Mouse (Mus musculus): ENCODE measurements around the gene Gm21970.

The Gm21970 gene

DNA sequence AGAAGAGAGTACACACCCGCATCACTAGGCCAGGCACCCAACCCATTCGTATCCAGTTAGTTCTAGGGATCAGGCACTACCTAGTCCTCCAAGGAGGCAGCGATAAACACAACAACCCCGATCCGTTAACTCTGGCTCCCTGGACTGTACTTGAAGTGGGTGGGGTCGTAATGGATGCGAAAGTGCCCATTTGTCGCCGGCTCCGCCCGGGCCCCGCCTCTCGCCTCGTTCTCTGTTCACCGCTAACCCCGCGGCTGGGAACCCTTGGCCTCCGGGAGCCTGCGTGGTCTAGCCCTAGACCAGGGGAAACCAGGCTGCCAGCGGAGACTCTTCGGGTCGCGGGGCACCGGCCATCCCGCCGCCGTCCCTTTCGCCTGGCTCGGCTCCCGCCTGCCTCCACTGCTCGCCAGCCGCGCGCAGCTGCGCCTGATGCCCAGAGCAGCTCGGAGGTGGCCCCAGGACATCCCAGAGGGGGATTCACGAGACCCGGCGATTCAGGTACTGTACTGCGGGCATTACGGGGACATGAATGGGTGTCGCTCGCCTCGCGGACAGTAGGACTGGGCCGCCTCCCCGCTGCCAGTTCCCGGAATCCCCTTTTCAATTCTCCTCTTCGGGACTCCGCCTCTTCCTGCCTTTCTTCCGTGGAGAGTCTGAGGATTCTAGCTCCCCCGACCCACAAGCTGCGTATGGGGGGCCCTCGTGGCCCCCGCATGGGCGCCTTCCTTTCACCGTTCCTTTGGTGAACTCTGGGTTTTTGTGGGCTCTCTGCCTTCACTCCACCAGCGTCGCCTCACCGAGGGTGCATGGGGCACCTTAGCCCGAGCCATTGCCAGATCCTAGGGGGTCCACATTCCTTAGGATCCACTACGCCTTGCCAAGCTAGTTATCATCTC lies 18.7 kb upstream of the Gm21970 start, which contains the start of gene Ifnar2:
TSS of gene Ifnar2 (plus strand) at position 207 of the 896 bp plus-strand sequence.
- DNase-seq (ENCODE audit: low read depth, low spot score), result peak; percentile 86

DNA sequence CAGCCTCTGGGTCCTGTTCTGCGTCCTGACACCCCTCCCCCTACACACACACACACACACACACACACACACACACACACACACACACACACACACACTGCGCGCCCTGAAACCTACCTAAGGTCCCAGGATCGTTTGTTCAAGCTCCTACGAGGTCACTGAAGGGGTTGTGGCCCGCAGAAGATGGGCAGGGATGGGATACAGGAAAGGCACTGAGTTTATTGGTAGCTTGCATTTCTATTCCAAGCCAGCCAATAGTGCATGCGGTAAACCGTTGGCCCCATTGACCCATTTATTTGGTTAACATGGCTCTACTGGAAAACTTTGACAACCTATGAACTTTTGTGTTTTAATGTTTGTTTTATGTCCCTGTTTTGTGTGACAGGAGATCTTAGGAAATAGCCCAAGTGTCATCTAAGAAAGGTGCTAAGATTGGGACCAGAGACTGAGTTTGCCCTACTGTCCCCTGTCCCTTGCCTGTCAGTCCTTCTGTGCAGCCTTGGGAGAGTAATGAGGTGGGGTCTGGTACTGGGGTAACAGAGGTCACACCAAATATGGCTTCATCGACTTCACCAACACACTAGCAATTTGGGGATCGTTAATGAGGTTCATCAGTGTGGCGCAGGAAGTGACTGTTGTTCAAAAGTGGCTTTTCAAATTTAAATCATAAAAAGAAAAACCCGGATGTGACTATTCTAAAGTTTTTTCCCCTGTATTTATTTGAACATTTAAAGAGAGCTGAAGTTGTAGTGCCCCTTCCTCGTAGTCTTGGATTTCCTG lies 17.9 kb upstream of the Gm21970 start:
- DNase-seq (ENCODE audit: low read depth, low spot score), result no peak

DNA sequence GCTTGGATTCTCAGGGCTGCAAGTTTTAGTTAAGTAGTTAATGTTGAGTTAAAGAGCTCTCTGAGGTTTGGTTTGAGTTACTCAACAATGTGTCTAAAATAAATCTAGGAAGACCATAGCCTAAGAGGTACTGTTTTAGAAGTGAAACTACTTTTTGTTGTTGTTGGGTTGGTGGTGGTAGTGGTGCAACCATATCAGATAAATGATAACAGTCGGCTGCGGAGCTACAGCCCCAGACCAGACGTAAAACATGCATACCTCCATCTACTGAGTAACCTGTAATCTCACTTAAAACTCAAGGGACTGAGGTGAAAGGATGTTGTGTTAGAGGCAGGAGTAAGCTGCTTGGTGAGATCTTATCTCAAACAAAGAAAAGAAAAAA lies 17.3 kb upstream of the Gm21970 start:
- DNase-seq (ENCODE audit: low read depth, low spot score), result no peak

DNA sequence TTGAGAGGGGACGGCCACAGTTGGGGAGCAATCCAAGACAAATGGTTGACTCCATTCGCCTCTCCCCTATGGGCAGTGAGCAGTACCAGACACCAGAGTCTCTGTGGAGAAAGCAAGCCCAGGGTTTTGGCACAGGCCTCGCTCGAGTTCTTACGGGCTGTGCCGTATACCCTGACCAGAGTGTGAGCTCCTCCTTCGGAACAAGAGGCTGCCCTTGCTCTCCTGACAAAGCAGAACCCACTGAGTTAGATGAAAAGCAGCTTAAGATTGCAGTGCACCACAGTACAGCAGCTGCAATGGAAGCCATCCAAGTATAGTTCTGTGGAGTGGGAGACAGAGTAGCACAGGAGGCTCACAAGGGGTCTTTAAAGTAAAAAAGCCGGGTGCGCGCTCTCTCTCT lies 14.8 kb upstream of the Gm21970 start:
- DNase-seq (ENCODE audit: low read depth, low spot score), result no peak

DNA sequence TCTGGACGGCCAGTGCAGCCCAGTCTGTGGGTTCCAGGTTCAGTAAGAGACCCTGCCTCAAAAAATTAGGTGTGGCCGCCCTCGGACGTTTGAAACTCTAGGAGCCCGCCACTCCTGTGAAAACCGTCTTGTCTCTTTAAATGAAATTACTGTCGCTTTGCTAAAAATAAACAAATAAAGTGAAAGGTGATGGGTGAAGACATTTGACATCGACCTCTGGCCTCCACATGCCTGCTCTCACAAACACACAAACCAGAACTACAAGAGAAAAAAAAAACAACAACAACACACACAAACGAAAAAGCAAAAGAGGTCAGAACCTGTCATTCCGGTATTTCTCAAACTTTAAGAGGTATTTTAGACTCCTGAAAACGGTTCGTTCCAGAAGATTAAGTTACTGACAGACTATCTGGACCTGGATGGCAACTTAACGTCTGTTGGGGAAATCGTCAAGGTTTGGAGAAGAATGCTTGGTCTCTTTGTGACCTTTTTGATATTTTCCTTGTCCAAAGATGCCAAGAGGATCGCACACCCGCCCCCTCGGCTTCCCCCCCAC lies 13.0 kb upstream of the Gm21970 start:
- DNase-seq (ENCODE audit: low read depth, low spot score), result no peak

DNA sequence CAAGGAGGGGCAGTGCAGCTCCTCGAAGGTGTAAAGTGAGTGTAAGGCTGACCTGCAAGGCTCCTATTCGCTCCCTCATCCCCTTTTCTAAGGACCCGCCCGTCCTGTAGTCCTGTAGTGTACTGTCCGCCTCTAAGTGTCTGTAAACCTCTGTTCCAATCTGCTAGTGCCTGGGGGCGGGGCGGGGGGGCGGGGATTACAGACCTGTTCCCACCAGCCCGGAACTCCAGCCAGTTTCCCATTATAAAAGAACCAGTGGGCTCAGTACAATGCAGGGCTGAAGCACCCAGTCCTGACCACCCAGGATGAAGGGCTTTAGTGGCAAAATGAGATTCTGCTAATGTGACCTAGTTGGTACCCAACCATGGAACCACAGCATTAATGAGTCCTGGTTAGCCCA lies 12.5 kb upstream of the Gm21970 start:
- peak; percentile 84 for DNase-seq (ENCODE audit: low read depth, low spot score)

DNA sequence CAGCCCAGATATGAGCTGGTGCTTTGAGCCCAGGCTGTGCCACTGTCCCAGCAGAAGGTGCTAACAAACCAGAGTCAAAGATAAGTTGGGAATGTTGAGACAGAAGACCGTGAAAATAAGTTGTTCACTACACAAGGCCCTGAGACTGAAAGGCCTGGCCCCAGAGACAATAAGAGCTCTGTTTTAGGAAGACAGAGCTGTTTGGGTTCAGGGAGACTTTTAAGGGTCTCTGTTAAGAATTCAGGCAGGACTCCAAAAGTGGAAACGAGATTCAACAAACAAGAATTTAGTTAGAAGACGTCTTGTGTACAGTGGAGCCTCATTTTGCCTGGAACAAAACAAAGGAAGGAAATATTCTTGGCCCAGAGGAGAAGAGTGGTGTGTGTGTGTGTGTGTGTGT lies 12.1 kb upstream of the Gm21970 start:
- DNase-seq (ENCODE audit: low read depth, low spot score), result no peak

DNA sequence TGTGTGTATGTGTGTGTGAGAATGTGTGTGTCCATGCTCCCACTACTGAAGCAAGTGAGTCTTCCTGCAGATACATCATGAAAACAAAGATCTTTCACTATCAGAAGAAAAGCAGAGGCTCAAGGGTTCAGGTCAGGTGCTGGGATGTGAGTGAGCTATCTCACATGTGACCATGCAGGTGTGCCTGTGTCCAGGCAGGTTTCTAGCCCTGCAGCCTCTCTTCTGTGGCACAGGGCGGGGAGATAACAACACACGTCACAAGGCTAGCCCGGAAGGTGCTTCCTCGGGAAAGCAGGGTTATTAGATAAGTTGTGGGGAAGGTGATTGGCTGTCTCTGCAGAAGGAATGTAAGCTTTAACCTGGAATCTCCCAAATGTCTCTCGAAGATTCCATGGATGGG lies 11.4 kb upstream of the Gm21970 start:
- no peak for DNase-seq (ENCODE audit: low read depth, low spot score)

DNA sequence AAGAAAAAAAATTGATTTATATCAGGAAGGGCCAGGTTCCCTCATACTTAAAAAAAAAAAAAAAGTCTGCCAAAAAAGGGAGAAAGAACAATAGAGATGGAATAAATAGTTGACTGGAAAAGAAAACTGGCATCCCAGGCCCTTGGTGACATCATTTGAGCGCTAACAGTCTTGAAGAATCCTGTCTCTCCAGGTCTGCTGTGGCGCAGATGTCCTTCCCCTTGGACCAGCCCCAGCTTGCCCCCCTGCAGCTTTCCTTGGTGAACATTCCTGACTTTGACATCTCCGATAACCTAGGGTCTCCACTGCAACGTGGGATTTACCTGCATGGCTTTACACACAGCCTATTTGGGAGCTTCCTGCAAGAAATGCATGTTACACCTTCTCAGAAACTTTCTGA lies 9.9 kb upstream of the Gm21970 start:
- DNase-seq (ENCODE audit: low read depth, low spot score), result no peak

DNA sequence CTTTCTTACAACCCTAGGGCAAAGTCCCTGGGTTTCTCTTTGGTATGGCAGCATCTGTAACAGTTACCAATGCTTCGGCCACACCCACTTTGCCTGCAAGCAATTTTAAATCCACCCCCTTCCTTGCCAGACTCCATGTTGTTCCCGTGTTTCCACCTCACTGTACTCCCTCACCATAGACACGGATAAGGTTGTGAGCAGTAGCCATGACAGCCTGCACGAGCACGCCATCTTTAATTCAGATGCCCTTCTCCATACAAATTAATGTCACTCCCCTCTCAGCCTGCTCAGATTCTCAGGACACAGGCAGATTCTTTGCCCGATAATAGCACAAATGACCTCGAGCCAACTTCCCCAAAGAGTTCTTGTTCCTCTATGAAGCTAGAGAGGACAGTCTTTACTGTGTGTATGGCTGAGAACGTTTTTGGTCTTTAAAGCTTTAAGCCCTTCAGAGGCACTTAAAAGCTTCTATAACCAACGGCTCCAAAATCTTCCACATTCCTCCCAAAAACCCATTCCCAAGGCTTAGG lies 9.2 kb upstream of the Gm21970 start:
- DNase-seq (ENCODE audit: low read depth, low spot score), result no peak

DNA sequence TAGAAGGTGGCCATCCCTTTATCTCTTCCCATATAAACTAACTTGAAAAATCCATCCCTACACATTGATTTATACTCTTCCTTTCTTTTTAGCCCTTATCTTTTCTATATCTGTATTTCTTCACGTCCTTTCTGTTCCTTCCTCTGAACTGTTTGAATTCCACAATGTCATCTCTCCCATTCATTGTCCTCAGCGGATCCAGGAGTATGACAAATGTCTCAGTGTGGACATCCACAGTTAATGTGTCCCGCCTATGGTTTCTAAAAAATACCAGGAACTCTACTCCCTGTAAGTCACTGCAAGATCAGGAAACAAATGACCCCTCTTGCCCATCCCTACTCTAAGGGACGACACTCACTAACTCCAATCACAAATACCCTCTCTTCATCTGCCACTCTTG lies 7.3 kb upstream of the Gm21970 start:
- no peak for DNase-seq (ENCODE audit: low read depth, low spot score)

DNA sequence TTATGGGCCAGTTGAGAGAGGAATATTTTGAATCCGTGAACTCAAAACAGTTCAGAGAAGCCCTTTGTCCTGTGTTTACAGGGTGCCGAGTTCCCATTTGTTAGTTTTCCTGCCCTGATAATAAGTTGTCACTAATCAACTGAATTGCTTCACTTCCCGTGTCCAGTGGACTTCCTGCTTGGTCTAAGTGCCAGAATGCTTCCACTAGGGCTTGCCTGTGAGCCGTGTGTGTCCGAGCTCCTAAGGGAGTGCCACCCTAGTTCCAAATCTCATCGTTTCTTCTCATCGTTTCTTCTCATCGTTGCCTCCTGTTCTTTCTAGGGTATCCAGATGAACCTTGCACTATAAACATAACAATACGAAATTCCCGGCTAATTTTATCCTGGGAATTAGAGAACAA lies 5.9 kb upstream of the Gm21970 start:
- DNase-seq (ENCODE audit: low read depth, low spot score), result no peak

DNA sequence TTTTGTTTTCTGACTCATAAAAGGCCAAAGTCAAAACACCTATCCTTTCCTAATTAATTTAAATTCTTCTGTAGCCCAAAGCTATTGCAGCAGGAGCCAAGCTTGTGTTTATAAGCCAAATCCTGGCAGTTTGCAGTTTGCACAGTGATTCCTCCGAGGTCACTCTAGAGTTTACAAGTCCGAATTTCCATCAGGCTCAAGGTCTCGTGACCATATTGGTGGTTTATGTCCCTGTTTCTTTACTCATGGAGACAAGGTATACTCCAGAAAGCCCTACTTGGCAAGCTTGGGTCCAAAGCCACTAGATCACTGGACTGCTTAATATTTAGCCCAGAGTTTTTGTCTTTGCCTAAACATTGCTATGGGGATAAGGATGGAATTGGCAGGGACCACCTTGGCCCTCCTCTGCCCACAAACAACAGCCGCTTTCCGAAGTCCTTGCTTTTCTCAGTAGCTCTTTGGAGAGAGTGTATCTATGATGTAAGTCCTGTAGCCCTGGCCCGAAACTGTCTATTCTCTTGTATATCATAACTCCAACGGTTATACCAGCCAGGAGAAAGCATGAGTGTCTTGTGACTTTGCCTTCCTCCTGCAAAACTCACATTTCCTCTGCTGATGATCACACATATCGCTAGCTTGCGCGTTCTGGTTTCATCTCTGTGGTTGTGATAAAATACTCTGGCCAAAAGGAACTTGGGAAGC lies 5.0 kb upstream of the Gm21970 start:
- DNase-seq (ENCODE audit: low read depth, low spot score), result no peak

DNA sequence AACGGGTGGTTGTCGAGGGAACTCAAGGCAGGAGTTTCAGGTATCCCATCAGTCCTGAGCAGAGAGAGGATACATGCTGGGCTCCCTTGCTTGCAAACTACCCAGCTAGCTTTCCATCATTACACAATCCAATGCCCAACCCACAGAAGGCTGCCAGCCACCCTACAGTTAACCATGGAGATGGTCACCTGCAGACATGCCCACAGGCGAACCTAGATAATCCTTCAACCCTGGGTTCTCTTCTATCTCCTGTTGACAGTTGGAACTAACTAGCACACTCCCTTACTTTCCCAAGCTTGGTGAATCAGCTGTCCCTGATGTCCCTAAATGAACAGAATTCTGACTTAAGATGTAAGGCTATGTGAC lies 4.4 kb upstream of the Gm21970 start:
- DNase-seq (ENCODE audit: low read depth, low spot score), result no peak

DNA sequence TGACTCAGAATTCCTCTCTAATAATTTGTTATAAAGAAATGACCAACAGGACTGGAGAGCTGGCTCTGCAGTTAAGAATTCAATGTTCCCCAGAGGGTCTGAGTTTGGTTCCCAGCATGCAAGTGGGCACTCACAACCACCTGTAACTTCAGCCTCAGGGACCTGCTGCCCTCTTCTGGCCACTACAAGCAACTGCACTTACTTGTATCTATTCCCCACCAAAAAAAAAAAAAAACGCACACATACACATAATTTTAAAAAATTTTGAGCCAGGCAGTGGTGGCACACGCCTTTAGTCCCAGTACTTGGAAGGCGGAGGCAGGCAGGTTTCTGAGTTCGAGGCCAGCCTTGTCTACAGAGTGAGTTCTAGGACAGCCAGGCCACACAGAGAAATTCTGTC lies 1.4 kb upstream of the Gm21970 start:
- DNase-seq (ENCODE audit: low read depth, low spot score), result peak; percentile 82

DNA sequence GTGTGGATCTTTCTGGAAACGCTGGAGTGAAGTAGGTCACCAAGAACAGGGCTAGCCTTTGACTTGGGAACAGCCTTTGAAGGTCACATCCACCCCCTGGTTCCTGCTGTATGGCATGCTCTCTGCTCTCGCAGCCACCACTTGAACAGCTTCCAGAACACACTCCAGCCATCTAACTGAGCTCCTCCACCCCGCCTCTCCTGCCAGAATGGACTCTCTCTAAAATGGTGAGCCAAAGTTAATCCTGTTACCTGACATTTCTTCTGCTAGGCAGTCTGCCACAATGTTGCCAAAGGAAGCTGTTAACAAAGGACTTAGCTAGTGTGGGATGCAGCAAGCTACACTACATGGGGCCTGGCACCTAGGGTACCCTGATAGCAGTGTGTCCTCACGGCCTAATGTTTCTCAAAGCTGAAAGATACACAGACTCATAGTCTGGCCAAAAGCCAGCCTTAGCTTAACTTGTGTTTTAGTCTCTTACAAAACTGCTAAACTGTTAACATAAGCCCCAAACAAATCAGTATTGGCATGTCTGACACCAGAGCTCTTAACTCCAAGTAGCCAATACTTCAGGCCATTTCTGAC lies 3.4 kb downstream of the Gm21970 start:
- DNase-seq (ENCODE audit: low read depth, low spot score), result no peak

DNA sequence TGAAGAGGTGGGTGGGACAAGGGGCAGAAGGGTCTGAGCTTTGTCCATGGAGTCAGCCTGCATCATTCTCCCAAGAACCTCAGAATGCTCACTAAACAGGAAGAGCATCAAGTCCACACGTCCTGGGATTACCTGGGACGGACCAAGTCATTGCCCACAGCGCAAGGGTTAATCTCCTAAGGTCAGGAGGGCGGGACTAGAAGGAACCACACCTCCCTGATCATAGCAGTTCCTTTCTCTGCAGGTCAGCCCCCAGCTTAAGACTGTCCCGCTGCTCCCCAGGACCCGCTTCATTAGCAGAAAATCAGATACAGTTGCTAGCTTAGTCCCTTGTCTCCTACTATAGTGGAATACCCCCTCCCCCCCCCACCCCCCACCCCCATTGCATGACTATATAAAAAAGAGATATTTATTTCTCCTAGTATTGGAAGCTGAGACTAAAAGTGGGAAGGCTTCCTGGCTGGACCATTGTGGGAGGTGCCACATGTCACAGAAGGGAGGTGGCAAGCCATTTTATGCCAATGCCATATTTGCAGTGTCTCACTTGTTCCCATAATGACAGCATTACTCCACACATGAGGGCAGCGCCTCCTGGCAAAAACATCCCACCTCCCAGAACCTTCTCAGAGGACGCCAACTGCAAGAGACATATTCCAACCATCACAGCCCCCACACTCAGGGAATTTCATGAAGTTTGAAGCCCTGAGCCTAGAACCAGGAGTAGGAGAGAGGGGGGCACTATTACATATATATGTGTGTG lies 4.3 kb downstream of the Gm21970 start:
- no peak for DNase-seq (ENCODE audit: low read depth, low spot score)

DNA sequence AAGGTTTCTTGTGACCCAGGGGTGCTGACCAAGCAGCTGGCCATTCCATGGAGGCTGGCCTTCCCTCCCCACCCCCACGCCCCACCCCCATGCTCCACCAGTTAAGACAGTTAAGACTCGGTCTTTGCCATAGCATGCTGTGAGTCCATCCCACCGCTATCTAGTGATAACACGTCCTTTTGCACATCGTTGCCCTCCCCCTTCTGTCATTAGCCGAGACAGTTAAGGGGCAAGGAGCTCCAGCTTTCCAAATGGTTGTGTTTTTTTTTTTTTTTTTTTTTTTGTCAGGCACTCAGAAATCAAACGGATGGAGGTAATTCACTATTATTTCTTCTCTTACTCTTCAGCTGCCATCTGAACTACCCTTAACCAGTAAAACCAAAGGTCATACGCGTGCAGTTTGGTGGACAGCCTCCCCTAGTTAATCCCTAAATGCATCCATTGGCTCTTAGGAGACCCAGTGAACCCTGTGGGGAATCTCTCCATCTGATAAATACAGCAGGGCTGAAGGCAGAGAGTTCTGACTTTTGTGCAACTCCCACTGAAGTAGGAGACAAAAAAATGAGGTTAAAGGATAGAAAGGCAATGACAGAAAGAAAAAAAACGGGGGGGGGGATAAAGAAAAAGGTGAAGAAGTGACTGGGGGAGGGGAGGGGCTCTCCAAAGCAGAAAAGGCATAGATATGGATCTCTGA lies 5.5 kb downstream of the Gm21970 start:
- DNase-seq (ENCODE audit: low read depth, low spot score), result no peak

DNA sequence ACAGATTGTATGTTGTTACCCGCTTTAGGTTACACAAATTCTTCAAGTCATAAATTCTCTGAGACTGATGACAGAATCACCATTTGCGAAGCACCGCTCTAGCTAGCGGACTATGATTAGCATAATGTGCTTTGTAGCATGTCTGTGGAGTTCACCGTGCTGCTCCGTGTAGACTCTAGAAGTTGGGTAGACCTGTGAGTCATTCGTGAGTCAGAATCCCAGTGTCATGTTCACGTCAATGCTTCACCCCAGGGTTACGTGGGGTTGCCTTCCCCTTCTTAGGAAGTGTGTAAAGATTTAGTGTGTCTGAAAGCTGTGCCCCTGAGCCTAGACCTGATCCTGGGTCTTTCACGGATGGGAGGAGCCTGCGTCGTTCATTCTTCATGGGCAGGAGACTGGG lies 6.5 kb downstream of the Gm21970 start:
- no peak for DNase-seq (ENCODE audit: low read depth, low spot score)

DNA sequence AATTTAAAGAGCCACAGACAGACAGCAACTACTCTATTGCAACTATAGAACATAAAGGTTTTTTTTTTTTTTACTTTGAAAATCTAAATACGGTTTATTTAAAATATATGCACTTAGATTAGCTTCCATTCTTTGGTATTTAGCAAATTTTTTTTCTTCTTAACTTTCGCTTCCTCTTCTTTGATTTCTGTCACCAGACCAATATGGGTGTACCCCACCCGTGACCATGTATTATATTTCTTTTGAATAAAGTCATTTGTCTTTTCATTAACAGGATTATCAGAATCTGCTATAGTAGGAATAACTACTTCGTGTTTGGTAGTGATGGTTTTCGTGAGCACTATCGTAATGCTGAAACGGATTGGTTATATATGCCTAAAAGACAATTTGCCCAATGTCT lies 7.4 kb downstream of the Gm21970 start:
- no peak for DNase-seq (ENCODE audit: low read depth, low spot score)

Measured in ZHBTc4 (cell line).